Mouse (Mus musculus) C2C12 (cell line): ENCODE measurements around the gene Olfr263.

Experiments used
- CEBPB ChIP-seq: IDR thresholded peaks from one replicate; pipeline ENCODE4 v1.6.1; 2011; ENCODE audit warnings: low read depth, mild to moderate bottlenecking, control low read depth, moderate library complexity
- CTCF ChIP-seq: IDR thresholded peaks from one replicate; pipeline ENCODE4 v1.5.1; 2011; ENCODE audit not compliant: control insufficient read depth, insufficient read depth, insufficient read length
- FOSL1 ChIP-seq: IDR thresholded peaks from one replicate; pipeline ENCODE4 v1.8.0; 2011; ENCODE audit warnings: mild to moderate bottlenecking, low read length; ENCODE audit not compliant: poor library complexity, insufficient read depth, severe bottlenecking
- MAX ChIP-seq: IDR thresholded peaks from one replicate; pipeline ENCODE4 v1.6.1; 2011; ENCODE audit warnings: mild to moderate bottlenecking, control low read depth
- MYOD1 ChIP-seq: IDR thresholded peaks from one replicate; pipeline ENCODE4 v1.6.1; 2011; ENCODE audit warnings: low read depth; ENCODE audit not compliant: control insufficient read depth, insufficient read length
- MYOG ChIP-seq: IDR thresholded peaks from one replicate; pipeline ENCODE4 v1.6.1; 2011; ENCODE audit not compliant: control insufficient read depth, insufficient read length; ENCODE audit errors: extremely low read depth

GRCm38 (mm10) chr13:21169657-21170430 lies 40.4 kb downstream of the Olfr263 start:
- TF ChIP-seq CTCF (no peak), FOSL1 (no peak), MYOG (no peak), MAX (no peak), MYOD1 (no peak), CEBPB (peak; percentile 1)
